Mouse (Mus musculus): ENCODE measurements around the gene Atg16l1. TPM values are rescaled to one million over a fixed set of nuclear protein-coding genes. Genes with fewer than 3 reads are reported as not detected.
"Not testable (repeated sequence)": the region's sequence is repeated elsewhere in the genome, so short reads cannot be mapped to it uniquely, and the experiment has no call there.

The Atg16l1 gene
- polyA plus RNA-seq, 1 experiment from 2014 or later, result 27.2 TPM

DNA sequence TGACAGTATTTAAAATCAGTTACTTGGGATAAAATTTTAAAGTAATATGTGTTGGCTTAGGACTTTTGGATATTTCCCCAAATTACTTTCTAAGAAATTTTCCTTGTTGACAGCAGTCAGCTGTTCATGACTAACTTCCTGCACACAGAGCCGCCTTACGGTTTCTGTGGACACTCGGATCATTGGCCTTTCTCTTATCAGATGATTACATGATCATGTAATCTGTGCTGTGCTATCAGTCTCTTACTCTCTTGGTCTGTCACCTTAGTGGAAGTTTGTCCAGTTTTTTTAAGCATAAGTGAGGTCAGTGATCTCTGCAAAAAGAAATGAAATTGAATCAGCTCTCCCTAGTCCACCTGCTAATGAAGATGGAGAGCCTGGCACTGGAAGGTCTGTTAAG, 16.1 kb downstream of the Atg16l1 start:
- no peak for DNase-seq (ENCODE audit: low spot score)

DNA sequence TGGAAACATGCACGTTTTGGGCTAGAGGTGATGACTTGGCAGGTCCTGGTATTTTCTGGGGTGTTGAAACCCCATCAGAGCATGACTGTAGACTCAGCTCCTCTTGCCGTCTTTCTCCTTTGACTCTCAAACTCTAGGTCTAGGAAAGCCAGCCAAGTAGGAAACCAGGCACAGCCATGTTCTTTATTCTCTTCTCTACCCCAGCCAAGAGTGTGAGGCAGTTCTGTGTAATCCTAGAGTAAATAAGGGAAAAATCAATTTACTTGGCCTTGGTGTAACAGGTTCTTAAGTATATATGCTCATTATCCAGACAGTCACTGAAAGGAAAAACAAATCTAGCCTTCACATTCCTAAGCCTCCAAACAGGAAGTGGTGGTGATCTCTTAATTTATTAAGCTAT, 17.7 kb downstream of the Atg16l1 start:
- no peak for DNase-seq (ENCODE audit: low spot score)

DNA sequence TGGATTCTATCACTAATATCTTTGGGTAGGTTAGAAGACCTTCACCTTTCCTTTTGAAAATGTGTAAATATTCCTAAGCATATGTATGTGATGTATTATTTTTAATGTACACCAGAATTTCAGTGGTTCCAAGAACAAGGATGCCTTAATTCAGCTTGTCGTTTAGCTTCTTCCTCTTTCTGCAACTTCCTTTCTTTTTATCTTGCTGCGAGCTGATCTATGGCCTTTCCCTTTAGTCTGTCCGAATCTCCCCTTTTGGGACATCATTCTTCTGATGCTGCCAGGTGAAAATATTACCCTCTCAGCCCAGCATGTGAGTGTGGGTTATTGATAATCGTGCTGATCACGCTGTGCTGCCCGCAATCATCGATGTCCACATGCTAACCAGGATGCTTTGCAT, 19.2 kb downstream of the Atg16l1 start:
- no peak for DNase-seq (ENCODE audit: low spot score)

DNA sequence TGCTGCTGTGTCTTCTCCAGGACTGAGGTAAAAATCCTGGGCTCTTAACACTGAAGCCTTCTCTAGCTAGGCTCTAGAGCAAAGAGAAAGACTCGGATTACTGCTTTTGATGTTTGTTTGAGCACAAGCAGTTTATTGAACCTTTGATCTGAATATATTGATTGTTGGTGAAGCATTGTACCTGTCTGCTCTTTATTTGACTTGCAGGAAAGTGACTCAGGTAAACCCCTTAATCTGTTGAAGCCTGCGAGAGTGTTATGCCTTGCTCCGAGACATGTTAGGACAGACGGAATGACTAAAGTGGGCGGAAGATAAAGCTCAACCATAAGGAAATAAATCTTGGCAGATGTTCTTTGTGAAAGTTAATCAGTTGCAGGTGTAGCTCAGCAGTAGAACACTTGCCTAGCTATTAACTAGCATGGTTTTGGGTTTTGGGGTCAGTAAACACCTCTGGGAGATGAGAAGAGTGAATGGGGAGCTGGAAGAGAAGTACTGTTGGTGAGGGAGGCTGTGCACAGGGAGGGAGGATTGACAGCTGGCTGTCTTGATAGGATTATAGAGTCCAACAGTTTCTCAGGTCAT, 23.6 kb downstream of the Atg16l1 start:
- DNase-seq (ENCODE audit: low spot score), result no peak

DNA sequence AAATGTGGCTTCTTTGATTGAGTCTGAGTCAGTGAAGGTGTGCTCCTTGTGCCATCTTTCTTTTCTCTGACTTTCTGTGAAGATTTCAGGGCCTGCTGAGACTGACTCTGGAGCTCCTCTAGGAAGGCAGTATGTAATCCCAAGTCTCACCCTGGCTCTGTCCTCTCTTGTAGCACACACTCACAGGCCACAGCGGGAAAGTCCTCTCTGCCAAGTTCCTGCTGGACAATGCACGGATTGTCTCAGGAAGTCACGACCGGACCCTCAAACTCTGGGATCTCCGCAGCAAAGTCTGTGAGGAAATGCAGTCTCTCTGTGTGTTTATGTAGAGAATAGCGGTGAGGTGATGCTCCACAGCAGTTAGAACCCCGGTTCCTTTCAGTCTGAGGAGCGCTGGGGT, 30.0 kb downstream of the Atg16l1 start:
- DNase-seq (ENCODE audit: low spot score), result no peak

DNA sequence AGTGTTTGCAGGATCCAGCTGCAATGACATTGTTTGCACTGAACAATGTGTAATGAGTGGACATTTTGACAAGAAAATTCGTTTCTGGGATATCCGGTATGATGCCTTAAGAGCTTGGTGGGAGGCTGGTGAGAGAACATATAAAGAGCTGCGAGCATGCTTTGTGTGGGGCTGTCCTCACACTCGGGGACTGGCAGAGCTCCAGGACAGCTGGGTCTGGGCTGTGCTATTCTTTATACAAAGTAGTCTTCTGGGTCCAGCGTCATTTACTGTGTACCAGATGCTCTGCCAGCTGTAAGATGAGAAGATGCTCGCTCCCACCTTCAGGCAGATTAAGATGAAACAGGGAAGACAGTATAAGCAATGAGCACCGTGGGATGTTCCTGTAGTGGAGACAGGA, 30.6 kb downstream of the Atg16l1 start:
- no peak for DNase-seq (ENCODE audit: low spot score)

DNA sequence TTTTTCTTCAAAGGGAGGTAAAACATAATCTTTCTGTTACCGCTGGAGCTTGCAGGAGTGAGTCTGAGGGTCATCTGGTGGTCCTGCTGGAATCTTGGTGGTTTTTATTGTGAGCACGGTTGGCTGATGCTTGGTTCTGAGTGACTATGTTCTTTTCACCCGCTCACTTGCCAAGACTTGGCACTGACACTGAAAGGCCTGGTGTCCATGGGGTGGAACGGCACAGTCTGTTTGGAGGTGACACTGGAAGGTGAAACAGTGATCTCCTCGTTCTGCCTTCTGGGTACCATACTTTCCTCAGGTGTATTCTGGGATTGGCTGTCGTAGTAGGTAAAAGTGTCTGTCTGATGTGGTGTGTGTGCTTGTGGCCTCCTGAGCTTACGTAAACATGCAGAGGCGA, 34.0 kb downstream of the Atg16l1 start:
- no peak for DNase-seq (ENCODE audit: low spot score)

DNA sequence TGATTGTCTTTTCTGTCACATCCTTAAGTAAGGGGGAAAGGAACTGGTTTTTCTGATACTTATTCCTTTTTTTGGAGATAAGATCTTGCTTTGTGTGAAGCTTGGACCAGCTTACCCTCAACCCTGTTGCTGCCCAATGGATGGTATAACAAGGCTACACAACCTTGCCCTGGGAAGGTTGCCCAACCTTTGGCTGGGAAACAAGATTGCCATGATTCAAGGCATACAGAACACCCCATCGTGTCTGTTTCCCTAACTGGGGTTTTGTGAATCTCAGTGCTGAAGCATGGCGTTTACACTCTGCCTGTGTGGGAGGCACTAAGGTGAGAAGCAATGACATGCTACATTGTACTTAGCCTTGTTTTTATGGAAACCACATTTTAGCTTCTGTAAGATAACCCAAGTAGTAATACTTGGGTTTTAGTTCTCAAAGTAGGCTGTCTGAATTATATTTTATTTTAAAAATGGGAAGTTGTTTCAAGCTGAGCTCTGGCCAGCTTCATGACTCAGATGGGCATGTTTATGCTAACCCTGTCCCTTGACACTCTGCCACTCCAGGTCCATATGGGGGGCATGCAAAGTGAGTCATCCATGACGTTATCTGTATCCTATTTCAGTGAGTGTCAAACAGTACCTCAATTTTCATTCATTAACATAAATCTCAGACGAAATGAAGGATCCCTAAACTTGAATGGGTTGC, 36.9 kb downstream of the Atg16l1 start:
- DNase-seq (ENCODE audit: low spot score), result no peak

DNA sequence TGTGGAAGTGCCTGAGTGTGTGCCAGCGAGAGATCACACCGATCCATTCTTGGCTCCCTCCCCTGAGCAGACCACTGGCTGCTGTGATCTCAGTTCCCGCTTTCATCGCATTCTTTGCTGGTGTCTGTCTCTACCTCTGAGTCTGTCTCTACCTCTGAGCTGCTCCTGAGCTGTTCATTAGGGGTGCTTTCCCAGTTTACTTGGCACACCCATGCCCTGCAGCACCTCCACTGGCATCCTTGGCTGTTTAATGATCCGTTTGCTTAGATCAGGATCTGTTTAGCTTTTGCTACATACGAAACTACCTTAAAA, 37.4 kb downstream of the Atg16l1 start:
- no peak for DNase-seq (ENCODE audit: low spot score)

DNA sequence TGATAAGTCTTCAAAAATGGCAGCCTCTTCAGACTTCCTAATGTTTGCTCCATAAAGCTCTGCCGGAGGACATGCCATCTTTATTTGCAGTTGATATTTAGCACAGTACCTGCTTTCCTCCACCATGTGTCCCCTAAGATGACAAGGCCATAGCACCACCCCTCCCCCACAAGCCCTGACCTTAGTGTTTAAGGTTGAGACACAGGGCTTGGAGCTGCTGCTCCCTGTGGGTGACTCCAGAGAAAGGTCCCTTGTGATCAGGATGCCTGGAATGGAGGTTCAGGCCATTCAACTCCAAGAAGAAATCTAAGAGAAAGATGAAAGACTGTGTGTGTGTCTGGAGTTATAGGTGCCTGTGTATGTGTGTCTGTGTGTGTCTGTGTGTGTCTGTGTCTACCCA, 42.0 kb downstream of the Atg16l1 start:
- no peak for DNase-seq (ENCODE audit: low spot score)

DNA sequence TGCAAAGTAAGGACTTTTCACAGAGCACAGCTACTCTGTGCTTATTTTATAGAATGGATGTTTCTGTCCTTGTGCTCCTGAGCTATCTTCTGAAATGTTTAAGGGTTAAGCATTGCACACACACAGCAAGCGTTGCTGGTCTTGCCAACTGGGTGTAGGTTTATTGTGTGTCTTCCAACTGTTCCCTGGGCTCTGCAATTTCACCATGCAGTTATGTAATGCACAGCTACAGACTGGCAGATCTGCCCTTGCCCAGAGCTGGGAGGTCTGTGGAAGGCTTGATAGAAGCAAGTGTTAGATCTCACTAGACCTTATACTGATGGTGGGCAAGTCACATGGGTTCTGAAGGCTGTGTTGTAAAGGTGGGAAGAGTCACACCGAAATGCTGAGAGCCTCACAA, 42.6 kb downstream of the Atg16l1 start:
- no peak for DNase-seq (ENCODE audit: low spot score)

DNA sequence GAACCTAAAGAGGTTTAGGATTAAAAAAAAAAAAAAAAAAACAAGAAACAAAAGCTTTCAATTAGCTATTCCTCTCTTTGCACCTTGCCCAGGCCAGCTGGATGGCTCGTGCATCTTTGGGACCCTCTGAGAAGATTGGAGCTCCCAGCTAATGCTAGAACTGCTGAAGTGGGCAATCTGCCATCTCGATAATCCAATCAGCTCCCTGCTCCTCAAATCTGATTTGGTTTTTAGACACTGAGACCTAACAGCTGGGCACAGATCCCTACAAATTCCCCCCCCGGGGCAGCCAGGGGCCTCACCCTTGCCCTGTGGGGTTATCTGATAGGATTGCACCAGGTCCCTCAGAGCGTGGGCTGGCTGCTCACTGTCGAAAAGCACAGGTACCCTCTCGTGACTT, 47.9 kb downstream of the Atg16l1 start, which contains the start of gene Sag:
Gene Sag (plus strand): TSS at position 105 of the 400 bp plus-strand sequence.
- DNase-seq (ENCODE audit: low spot score), result no peak

DNA sequence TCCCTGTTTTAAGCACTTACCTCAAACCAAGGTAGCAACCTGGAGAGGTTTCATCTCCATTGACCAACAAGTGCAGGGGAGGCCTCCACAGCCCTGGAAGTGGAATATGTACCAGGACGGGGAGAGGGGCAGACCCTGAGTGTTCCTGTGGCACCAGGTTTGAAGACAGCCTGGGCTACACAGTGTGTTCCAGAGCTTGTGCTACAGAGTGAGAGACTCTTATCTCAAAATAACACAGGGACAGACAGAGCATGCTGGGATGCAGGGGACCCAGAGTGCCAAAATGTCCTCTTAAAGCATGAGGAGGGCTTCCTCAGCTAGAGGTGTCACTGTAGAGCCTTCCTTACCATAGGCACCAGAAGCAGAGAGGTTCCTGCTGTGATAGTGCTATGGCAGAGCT, 52.1 kb downstream of the Atg16l1 start:
- DNase-seq (ENCODE audit: low spot score), result no peak

DNA sequence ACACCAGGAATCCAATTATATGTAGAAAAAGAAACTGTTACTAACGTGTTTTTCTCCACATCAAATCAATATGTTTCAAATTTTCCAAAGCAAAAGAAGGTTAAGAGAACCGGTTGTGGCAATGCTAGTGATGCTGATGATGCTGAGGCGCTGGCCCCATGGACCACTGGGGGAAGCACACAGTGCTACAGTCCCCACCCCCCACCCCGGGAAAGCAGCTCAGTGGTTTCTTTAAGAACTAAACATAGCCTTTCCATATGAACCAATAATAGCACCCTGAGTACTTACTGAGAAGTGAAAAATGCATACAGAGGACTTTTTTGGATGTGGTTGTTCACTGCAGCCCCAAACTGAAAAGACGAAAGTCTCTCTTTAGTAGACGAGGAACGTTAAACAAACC, 55.7 kb downstream of the Atg16l1 start:
- no peak for DNase-seq (ENCODE audit: low spot score)

DNA sequence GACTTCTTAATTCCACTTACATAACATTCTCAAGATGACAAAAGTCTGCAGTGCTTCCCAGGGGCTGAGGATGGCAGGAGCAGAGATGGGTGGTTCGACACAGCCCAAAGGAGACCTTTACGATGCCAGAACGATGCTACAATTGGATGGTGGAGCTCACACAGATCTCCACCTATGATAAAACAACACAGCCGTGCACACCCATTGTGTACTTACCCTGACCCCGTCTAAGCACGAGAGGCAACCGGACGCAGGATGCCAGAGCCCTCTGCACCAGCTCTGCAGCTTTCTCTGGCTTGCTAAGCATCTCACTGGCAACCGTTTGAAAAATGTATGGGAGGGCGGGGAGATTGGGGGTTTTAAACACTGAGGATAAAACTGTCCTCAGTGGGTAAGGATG, 56.4 kb downstream of the Atg16l1 start:
- no peak for DNase-seq (ENCODE audit: low spot score)

DNA sequence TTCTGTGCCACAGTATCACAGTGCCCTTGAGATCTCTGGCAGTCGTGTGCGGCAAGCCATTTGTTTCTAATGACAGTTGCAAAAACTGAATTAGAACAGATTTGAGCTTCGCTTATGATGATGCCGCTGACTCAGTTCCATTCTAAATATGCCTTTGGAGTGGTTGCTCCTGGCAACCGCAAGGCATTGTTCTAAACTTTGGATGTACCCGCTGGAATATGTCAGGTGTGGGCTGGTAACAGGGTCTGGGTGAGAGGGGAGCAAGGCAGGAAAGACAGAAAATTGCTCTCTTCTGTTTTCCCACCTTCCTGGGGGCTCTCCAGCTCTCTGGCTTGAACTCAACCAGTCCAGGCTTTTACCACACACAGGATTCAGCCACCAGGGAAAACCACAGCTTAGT, 57.5 kb downstream of the Atg16l1 start:
- DNase-seq (ENCODE audit: low spot score), result no peak

DNA sequence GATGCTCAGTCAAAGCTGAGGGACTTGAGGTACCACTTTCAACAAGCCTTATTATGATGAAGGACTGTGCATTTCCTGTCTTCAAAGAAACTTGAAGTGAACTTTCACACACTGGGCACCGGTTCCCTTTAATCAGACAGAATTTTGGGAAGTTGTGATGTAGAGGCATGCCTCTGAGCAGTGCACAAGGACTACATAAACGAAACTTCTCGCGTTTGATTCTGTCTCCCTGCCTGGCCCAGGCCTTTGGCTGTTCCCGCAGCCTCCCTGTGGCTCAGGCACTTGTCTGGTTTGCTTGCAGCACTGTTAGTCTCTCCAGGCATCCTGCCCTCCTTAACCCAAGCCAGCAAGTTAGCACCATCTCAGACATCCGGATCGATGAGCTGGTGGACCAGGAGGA, 58.0 kb downstream of the Atg16l1 start:
- DNase-seq (ENCODE audit: low spot score), result no peak

DNA sequence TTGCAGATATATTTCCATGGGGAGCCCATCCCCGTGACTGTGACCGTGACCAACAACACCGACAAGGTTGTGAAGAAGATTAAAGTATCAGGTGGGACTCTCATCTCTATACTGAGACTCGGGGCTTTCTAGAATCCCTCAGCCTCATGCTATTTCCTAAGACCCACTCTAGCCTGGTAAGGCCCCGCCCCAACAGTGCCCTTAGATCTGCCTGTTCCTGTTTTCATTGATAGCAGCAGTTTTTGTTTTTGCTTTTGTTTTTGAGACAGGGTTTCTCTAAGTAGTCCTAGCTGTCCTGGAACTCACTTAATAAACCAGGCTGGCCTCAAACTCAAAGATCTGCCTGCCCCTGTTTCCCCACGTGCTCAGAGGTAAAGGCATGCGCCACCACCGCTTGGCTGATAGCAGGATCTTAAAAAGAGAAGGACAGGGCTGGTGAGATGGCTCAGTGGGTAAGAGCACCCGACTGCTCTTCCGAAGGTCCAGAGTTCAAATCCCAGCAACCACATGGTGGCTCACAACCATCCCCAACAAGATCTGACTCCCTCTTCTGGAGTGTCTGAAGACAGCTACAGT, 68.8 kb downstream of the Atg16l1 start:
- DNase-seq (ENCODE audit: low spot score), result no peak

DNA sequence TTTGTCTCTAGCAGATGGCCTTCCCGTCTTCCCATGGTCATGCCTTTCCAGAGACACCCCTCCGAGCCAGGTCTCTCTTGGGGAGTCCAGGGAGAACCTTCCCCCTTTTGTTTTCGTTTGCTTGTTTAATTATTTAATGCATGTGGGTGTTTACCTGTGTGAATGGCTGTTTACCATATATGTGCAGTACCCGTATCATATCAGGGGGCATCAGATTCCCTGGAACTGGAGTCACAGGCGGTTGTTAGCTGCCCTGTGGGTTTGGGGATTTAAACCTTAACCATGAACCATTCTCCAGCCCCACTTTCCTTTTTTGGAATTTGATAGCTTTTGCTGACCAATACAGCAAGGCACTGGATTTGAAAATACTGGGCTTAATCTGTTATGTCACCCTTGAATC, 69.6 kb downstream of the Atg16l1 start:
- DNase-seq (ENCODE audit: low spot score), result no peak

DNA sequence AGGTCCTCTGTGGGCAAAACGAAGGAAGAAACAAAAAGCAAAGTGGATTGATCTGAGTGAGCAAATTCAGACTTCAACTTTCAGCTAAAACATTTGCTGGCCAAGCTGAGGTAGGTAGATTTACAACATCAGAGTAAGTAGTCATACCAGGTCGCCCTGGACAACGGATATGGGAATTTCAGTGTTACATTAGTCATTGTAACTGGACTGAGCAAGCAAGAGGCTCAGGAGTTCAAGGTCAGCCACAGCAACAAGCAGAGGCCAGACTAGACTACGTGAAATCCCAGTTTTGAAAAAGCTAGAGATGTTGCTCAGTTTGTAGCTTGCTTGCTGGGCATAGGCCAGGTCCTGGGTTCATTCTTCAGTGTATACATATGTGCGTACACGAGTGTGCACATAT, 70.3 kb downstream of the Atg16l1 start:
- DNase-seq (ENCODE audit: low spot score), result no peak

DNA sequence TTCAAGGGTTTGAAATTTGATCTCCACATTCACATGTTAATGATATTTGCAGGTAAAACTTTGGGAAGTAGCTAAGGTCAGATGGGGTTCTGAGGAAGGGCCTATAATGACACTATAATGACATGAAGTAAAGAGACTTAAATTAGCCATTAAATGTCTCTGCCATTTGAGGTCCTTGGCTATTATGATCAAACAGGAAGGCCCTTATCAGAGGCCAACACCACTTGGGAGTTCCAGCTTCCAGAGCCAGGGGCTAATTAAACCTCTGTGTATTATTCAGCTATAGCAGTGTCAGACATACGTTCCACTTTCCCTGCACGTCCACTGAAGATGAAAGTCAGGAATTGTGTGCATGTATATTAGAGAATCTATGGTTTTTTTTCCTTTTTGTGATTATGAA, 70.8 kb downstream of the Atg16l1 start:
- DNase-seq (ENCODE audit: low spot score), result no peak

DNA sequence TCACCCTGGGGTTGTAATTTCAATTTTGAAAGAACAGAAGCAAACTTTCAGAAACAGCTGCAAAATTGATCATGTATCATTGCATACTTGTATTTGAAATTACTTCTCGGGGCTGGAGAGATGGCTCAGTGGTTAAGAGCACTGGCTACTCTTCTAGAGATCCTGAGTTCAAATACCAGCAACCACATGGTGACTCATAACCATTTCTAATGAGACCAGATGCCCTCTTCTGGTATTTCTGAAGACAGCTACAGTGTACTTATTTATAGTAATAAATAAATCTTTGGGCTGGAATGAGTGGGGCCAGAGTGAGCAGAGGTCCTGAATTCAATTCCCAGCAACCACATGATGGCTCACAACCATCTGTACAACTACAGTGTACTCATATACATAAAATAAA, 71.8 kb downstream of the Atg16l1 start:
- DNase-seq (ENCODE audit: low spot score), result not testable (repeated sequence)

DNA sequence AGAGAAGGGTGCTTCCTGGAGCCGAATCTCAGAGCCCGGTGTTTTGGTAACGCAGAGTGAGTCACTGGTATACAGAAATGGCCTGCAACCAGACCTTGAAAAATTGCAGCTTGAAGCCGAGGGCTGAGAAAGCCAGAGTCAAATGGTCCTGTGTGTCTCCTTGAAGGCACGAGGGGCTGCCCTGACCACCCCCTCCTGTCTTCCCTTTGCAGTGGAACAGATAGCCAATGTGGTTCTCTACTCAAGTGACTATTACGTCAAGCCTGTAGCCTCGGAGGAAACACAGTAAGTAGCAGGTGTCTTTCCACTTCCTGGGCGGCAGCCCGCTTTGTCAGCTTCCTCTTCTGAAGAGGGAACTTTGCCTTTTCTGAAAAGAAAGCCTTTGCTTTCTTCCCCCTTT, 72.5 kb downstream of the Atg16l1 start:
- DNase-seq (ENCODE audit: low spot score), result peak; percentile 90
